Mouse (Mus musculus) heart, embryonic 11.5 days (tissue): ENCODE measurements at regions not wholly inside any gene's neighbourhood (a gene's known extent, or its start where the extent isn't known, plus 50 kb on each side); places are given as distances from the start of the nearest gene placed in this dataset.

Experiments used
- ATAC-seq: fragments of 200-750 bp; cut with Nextera tagmentation; replicated peaks from 2 replicates; pipeline ENCODE4 v1.8.0; 2017; ENCODE audit warnings: moderate library complexity; ENCODE audit not compliant: insufficient number of reproducible peaks, low FRiP score, low TSS enrichment
- H3K27ac ChIP-seq: fragments of 300-500 bp; sonication (generic); 2 replicates; pipeline ENCODE4 v1.5.1; 2014; ENCODE audit warnings: mild to moderate bottlenecking, low read depth, low read length
- H3K27me3 ChIP-seq: fragments of 300-500 bp; sonication (generic); 2 replicates; pipeline ENCODE4 v1.6.1; 2014; ENCODE audit warnings: mild to moderate bottlenecking, low read length, mixed read lengths; ENCODE audit not compliant: control insufficient read depth, insufficient read depth
- H3K36me3 ChIP-seq: fragments of 300-500 bp; sonication (generic); 2 replicates; pipeline ENCODE4 v1.6.1; 2014; ENCODE audit warnings: mild to moderate bottlenecking, low read length, moderate library complexity, mixed read lengths; ENCODE audit not compliant: control insufficient read depth, insufficient read depth
- H3K4me1 ChIP-seq: fragments of 300-500 bp; sonication (generic); 2 replicates; pipeline ENCODE4 v1.6.1; 2014; ENCODE audit warnings: low read length; ENCODE audit not compliant: control insufficient read depth, insufficient read depth
- H3K4me2 ChIP-seq: fragments of 300-500 bp; sonication (generic); 2 replicates; pipeline ENCODE4 v1.6.1; 2014; ENCODE audit warnings: mild to moderate bottlenecking, moderate library complexity
- H3K4me3 ChIP-seq: fragments of 300-500 bp; sonication (generic); 2 replicates; pipeline ENCODE4 v1.5.1; 2014; ENCODE audit warnings: low read depth, low read length
- H3K9ac ChIP-seq: fragments of 300-500 bp; sonication (generic); 2 replicates; pipeline ENCODE4 v1.6.1; 2014; ENCODE audit warnings: mild to moderate bottlenecking, low read depth, low read length, moderate library complexity
- H3K9me3 ChIP-seq: fragments of 300-500 bp; sonication (generic); replicated peaks from 2 replicates; pipeline ENCODE4 v1.6.1; 2016; ENCODE audit warnings: low read length; ENCODE audit not compliant: control insufficient read depth
- WGBS: fragments of 180-500 bp; shearing (Covaris S2); extraction: QIAGEN DNeasy Blood & Tissue Kit; methylation state at CpG from one replicate; pipeline ENCODE4 v1.1.7; 2014; ENCODE audit not compliant: insufficient replicate concordance; 5-methylcytosine and 5-hydroxymethylcytosine counted together

- no peaks in the 10 kb centered on the region for H3K9me3 ChIP-seq
- H3K4me2 ChIP-seq: no peak overlapping the region
- WGBS: 51% methylated on average over 9 of the region's 9 CpGs
- H3K9ac ChIP-seq: no peak overlapping the region
- 0 out of 2 replicates have a peak, but pooled peaks cover 7% of the 10 kb centered on the region for H3K4me1 ChIP-seq
- no peaks in the 10 kb centered on the region for H3K27me3 ChIP-seq
- H3K36me3 ChIP-seq: no peaks in the 10 kb centered on the region
- H3K4me3 ChIP-seq: no peak overlapping the region
- H3K27ac ChIP-seq: no peak overlapping the region
- no peak for ATAC-seq
Observed at GRCm38 (mm10) chr8:116372056-116372455, 132.7 kb upstream of the Dynlrb2 start.

DNA sequence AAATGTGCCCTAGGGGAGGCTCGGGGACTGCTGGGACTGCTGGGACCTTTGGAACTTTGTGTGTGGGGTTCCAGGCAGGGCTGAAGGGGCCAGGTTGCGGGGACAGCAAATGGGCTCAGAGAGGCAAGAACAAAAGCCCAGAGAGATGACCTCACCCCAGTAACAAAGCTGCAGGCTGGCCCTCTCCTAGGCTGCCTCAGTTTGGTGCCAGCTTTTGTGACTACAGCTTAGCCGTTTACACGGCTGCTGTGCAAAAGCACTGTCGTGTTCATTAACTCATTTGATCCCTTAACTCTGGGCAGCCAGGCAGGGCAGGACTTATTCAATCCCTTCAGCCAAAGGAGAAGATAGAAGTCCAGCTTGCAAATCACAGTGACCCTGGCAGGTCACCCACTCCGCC, 137.3 kb upstream of the Dynlrb2 start:
- H3K4me1 ChIP-seq: 0 out of 2 replicates have a peak, but pooled peaks cover 9% of the 10 kb centered on the region
- no peak overlapping the region for H3K9ac ChIP-seq
- WGBS: 70% methylated on average over 6 of the region's 6 CpGs
- H3K27ac ChIP-seq: no peak overlapping the region
- no peak overlapping the region for H3K4me3 ChIP-seq
- H3K36me3 ChIP-seq: no peaks in the 10 kb centered on the region
- no peaks in the 10 kb centered on the region for H3K9me3 ChIP-seq
- H3K4me2 ChIP-seq: no peak overlapping the region
- no peak for ATAC-seq
- no peaks in the 10 kb centered on the region for H3K27me3 ChIP-seq

DNA sequence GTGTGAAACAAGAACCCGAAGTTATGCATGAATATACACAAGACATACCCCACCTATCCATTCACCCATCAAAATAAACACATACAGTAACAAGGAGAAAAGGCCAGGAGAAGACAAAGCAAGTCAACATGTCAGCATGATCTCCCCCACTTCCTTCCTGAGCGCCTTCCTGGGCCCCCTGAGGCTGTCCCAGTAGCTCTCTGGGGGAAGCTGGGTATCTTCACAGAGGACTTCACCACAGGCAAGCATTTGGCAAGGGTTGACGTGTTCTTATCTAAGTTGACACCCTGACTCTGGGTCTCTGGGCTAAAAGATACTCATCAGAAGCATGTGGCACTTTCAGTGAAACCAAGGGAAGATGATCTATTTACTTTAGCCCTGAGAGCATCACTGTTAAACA, 138.1 kb upstream of the Dynlrb2 start:
- Histone ChIP-seq H3K9me3 (no peaks in the 10 kb centered on the region), H3K4me3 (no peak overlapping the region), H3K4me1 (0 out of 2 replicates have a peak, but pooled peaks cover 7% of the 10 kb centered on the region), H3K4me2 (no peak overlapping the region), H3K27me3 (no peaks in the 10 kb centered on the region), H3K36me3 (no peaks in the 10 kb centered on the region), H3K27ac (no peak overlapping the region), H3K9ac (no peak overlapping the region)
- 46% methylated on average over 3 of the region's 3 CpGs for WGBS
- ATAC-seq: no peak

GRCm38 (mm10) chr8:116364751-116365150, 140.0 kb upstream of the Dynlrb2 start:
- no peak for ATAC-seq
- H3K36me3 ChIP-seq: no peaks in the 10 kb centered on the region
- H3K4me3 ChIP-seq: no peak overlapping the region
- 65% methylated on average over 1 of the region's 1 CpGs for WGBS
- H3K4me2 ChIP-seq: no peak overlapping the region
- H3K27ac ChIP-seq: no peak overlapping the region
- 0 out of 2 replicates have a peak, but pooled peaks cover 4% of the 10 kb centered on the region for H3K4me1 ChIP-seq
- H3K9me3 ChIP-seq: no peaks in the 10 kb centered on the region
- no peaks in the 10 kb centered on the region for H3K27me3 ChIP-seq
- no peak overlapping the region for H3K9ac ChIP-seq

GRCm38 (mm10) chr8:116364172-116364571, 140.6 kb upstream of the Dynlrb2 start:
- Histone ChIP-seq H3K4me3 (no peak overlapping the region), H3K4me1 (0 out of 2 replicates have a peak, but pooled peaks cover 4% of the 10 kb centered on the region), H3K36me3 (no peaks in the 10 kb centered on the region), H3K27me3 (no peaks in the 10 kb centered on the region), H3K9ac (no peak overlapping the region), H3K9me3 (no peaks in the 10 kb centered on the region), H3K27ac (no peak overlapping the region), H3K4me2 (no peak overlapping the region)
- WGBS: 60% methylated on average over 2 of the region's 2 CpGs
- no peak for ATAC-seq

DNA sequence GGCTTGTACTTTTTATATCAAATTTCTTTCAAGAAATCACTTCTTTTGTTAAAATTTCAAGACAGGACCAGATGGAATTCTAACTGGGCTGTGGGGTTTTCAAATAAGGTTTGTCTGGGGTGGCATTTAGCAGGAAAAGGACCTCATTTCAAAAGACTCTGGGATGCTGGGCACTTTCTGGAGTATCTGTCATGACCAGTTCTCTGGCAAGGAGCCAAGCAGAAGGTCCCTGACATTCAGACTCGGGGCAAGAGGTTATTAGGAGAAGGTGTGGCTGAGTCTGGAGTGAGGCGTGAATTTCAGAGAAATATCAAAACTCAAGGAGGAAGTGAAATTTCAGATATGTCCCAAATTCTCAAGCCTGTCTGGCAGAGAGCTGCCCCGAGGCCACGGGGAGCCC, 142.4 kb upstream of the Dynlrb2 start:
- H3K9ac ChIP-seq: no peak overlapping the region
- no peak overlapping the region for H3K4me3 ChIP-seq
- no peaks in the 10 kb centered on the region for H3K9me3 ChIP-seq
- H3K36me3 ChIP-seq: no peaks in the 10 kb centered on the region
- 0 out of 2 replicates have a peak, but pooled peaks cover 4% of the 10 kb centered on the region for H3K4me1 ChIP-seq
- 42% methylated on average over 4 of the region's 4 CpGs for WGBS
- H3K27ac ChIP-seq: no peak overlapping the region
- H3K4me2 ChIP-seq: no peak overlapping the region
- no peak for ATAC-seq
- H3K27me3 ChIP-seq: no peaks in the 10 kb centered on the region

DNA sequence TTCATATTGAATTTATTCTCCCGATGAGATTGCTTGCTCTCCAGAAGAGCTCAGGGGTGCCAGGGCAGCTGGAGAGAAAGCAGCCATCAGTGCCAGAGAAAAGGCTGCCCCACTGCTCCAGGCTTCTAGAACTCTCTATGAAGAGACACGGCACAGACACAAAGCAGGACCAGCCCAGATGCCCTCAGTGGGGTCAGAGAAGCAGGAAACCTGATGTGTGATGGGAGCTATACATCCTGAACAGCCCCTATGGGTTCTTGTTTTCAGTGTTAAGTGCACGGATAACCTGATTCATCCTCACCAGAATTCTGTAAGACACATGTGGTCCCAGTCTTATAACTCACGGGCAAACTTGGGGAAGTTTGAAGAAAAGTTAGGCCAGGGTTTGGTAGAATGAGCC, 145.0 kb upstream of the Dynlrb2 start:
- ATAC-seq: no peak
- H3K9me3 ChIP-seq: no peaks in the 10 kb centered on the region
- H3K4me2 ChIP-seq: no peak overlapping the region
- H3K4me1 ChIP-seq: 0 out of 2 replicates have a peak, but pooled peaks cover 4% of the 10 kb centered on the region
- H3K27me3 ChIP-seq: no peaks in the 10 kb centered on the region
- H3K27ac ChIP-seq: no peak overlapping the region
- H3K36me3 ChIP-seq: no peaks in the 10 kb centered on the region
- H3K4me3 ChIP-seq: no peak overlapping the region
- H3K9ac ChIP-seq: no peak overlapping the region
- WGBS: 72% methylated on average over 4 of the region's 4 CpGs

DNA sequence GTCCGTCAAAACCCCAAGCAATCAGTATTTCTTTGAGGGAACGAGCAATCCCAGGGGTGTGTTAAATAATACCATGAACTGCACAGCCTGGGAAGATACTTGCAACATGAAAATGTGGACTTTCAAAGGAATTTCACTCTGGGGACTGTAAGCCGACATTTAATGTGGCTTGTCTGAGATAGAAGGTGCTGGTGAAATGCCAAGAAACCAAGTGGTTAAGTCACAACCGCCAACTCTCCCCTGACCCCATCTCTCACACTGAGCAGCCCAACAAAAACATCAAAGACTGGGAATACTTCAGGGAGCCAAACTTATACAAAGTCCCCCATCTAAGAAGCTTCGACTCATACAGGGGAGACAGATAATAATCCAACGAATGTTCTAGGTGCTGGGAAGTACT, 150.0 kb upstream of the Dynlrb2 start:
- Histone ChIP-seq H3K4me1 (no peaks in the 10 kb centered on the region), H3K4me2 (no peak overlapping the region), H3K27me3 (no peaks in the 10 kb centered on the region), H3K9ac (no peak overlapping the region), H3K4me3 (no peak overlapping the region), H3K27ac (no peak overlapping the region), H3K36me3 (no peaks in the 10 kb centered on the region), H3K9me3 (no peaks in the 10 kb centered on the region)
- no peak for ATAC-seq
- WGBS: 65% methylated on average over 6 of the region's 6 CpGs

- Histone ChIP-seq H3K4me1 (no peaks in the 10 kb centered on the region), H3K9ac (no peak overlapping the region), H3K9me3 (no peaks in the 10 kb centered on the region), H3K4me2 (no peak overlapping the region), H3K4me3 (no peak overlapping the region), H3K27me3 (no peaks in the 10 kb centered on the region), H3K27ac (no peak overlapping the region), H3K36me3 (no peaks in the 10 kb centered on the region)
- 83% methylated on average over 5 of the region's 5 CpGs for WGBS
- no peak for ATAC-seq
Observed at GRCm38 (mm10) chr8:116353911-116354310, 150.9 kb upstream of the Dynlrb2 start.
